Mouse (Mus musculus) retina, adult 2 months (tissue): ENCODE results near the gene Zfp947.
A peak's percentile ranks its signal among the peaks of the same experiment; 100 is the strongest.
"Not testable (repeated sequence)": the region's sequence is repeated elsewhere in the genome, so short reads cannot be mapped to it uniquely, and the experiment has no call there.

ENCODE experiments used
- DNase-seq: peaks from one replicate; pipeline ENCODE4 v3.0.0-alpha.2; 2012; ENCODE audit warnings: low read depth, low spot score

Zfp947 gene

DNA sequence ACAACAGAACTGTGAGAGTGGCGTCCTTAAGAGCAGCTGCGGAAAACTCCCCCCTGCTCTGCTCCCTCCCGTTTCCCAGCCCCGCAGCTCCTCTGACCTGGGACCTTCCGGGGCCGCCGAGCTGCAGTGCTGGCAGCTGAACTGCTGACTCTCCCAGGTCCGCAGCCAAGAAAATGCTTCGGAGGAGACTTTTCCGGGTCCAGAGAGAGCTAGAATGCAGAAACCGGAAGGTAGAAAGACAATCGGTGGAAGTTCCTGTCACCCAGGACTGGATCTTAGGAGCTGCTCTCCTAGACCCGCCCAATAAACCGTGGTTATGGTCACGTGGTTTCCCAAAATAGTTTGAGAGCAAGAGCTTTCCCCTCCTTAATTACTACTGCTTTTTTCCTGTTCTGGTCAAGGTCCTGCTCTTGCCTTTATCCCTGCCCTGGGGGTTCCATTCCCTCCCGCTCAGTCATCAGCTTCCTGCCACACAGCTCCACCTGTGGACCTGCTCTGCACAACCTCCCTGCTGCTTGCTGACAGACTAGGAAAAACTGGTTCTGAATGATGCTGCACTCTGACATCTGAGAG is at the start of gene Zfp947:
Gene Zfp947 (minus strand): TSS at position 469 of the 573 bp plus-strand sequence.
- DNase-seq, result peak; percentile 26

DNA sequence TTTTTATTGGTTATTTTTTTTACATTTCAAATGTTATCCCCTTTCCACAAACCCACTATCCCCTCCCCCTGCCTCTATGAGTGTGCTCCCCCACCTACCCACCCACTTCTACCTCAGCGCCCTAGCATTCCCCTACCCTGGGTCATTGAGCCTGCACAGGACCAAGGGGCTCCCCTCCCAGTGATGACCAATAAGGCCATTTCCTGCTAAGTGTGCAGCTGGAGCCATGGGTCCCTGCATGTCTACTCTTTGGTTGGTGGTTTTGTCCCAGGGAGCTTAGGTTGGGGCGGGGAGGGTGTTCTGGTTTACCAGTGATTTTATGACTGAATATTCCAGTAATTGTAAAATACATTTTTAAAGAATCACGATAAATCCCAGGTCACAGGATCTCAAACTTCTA is 686 bp downstream of the Zfp947 start:
- not testable (repeated sequence) for DNase-seq

- not testable (repeated sequence) for DNase-seq
These were observed 12.0 kb downstream of the Zfp947 start for GRCm38 (mm10) chr17:22153951-22154350.

GRCm38 (mm10) chr17:22118770-22119169 is 47.2 kb downstream of the Zfp947 start:
- DNase-seq, result no peak
